Mouse (Mus musculus): ENCODE data around the gene Senp5.

GRCm38 (mm10) chr16:31917776-31918175 lies 85.3 kb downstream of the Senp5 start:
- TF ChIP-seq CTCF (IDR thresholded peaks at IDR 0.05), result no peak
- no peak for TF ChIP-seq EP300 (IDR thresholded peaks at IDR 0.05)

Measured in lung, postnatal 0 days (tissue).